Mouse (Mus musculus) cerebellum, adult 18-20 months (tissue): ENCODE data around the gene Itk.
A peak's percentile ranks its signal among the peaks of the same experiment; 100 is the strongest.

ENCODE experiments used
- DNase-seq, 2 experiments: peaks; one replicate each; pipeline ENCODE4 v3.0.0; 2021

Itk gene

DNA sequence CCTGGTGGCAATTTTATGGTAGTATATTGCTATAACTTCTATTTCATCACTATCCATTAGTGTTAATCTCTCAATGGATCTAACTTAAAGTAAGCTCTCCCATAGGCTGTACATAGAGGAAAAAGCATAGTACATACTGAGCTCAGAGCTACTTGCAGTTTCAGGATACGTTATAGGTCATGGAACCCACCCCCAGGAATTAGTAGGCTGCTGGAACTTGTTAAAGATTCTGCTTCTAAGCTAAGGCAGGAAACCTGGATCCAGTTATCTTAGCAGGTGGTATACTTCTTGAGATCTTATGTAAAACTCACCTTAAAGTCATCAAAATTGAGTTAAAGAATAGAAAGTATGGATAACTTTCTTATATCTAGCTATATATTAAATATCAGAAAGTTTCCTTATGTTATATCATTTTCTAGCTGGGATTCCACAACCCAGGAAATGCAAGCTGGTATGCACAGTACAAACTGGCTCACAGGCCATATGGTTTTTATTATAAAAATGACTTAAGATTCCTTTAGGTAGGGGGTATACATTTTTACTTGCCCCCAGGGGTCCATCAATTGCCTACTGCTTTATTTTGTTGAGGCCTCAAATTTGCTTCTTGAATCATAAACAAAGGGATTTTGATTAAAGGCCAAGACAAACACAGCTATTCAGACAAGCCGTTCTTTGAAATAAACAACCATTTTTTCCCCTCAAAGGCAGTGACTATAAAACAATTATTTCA lies 39.5 kb downstream of the Itk start:
- DNase-seq = no peak

DNA sequence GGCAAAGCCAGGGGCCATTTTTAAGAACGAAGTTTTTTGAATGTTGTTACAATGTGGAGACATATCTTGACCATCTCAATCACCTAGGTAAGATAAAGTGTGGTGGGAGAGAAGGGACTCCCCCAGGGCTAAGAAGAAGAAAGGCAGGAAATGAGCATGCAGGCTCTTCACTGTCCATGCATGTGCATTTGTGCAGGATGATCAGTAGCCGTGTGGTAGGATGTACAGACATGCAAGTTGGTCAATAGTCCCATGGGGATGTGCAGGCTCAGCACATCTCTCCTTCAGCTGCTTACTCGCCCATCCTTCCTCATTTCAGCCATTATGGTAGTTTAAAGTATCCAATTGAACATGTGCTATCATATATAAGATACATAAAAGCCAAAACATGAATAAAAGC lies 40.9 kb downstream of the Itk start:
- DNase-seq = no peak

DNA sequence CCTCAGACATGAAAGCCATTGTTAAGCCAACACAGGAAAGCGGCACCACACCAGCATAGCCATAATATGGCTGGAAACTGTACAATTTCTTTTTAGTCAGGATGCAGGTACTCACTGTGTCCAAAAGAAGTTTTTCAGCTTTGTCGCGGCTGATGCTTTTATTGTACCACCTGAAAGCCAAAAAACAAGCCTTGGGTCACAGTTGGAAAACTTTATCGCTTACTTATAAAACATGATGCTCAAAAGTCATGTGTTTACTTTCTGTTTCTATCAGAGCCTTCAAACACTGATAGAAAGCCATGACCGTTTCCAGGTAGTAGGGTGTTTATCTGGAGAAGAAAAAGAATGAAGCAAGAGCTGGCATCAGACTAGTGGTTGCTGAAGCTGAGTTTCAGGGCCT lies 41.6 kb downstream of the Itk start:
- DNase-seq = no peak

DNA sequence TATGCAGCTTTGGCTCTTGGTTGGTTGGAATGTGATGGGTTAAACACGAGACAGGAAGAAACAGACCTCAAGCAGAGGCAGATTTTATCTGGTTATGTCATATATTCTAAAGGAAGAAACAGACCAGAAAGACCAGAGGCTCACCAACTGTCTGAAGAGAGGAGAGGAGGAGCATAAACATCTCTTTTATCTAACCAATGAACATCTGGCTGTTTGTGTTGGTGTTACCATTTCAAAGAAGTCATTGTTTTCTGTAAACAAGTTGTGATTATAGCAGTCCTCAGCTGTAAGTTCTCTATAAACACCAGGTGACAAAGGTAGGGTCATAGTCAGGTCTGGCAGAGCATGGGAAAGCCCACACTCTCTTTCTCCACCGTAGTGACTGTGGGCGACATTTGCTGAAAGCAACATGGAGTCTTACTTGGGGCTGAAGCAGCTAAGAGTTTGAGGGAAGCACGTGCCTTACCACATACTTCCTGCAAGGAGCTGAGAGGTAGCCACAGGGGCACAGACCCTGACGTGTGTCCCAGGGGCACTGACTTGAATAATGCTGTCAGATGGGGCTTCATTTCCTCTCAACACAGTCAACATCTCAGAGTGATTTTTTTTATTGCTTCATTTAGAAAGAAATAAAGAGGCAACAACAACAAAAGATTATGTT lies 45.3 kb downstream of the Itk start:
- DNase-seq = no peak

DNA sequence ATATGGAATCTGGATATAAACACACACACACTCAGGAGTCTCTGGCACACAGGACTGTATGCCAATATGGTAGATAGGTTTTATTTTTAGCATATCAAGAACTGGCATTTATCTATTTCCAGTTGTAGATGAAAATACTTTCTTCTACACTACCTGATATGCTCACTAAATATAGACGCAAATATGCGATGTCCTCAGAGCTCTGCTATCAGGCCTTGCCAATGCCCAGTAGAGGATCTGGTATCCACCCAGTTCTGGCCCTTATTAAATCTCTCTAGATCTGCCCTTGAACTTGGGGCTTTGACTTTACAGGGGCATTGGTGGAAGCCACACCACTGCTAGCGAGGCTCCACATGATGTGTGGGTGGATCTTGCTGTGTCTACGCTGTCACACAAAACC lies 47.4 kb downstream of the Itk start:
- no peak for DNase-seq

DNA sequence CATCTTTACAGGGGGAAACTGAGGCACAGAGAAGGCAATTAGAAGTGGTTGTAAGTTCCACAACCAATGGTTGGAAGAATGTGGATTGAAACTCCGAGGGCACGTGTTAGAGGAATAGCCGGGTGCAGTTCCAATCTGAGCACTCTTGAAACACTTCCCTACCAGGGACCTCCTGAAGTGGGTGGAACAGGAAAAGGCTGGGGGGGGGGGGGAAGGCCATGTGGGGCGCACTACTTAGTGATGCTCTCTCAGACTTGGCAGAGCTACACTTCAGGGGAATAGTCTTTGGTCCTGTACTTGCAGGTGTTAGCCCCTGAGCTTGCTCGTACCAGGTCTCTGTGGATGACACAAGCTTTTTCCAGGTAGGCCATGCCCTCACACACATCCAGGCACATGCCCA lies 53.3 kb downstream of the Itk start:
- DNase-seq = no peak

DNA sequence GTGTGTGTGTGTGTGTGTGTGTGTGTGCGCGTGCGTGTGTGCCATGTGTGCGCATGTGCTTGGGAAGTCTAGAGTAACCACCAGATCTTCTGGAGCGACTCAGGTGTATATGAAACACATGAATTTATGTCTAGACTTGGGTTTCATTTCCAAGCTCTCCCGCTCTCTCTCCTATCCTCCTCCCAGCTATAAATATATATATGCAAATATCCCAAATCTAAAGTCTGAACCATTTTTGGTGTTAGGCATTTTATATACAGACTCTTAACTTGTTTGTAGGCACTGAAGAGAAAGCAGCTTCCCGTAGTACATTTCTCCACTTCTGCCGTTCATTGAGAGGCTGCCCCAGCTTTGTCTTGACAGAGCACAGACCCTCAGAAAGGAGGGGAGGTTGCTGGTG lies 57.1 kb downstream of the Itk start:
- no peak for DNase-seq

DNA sequence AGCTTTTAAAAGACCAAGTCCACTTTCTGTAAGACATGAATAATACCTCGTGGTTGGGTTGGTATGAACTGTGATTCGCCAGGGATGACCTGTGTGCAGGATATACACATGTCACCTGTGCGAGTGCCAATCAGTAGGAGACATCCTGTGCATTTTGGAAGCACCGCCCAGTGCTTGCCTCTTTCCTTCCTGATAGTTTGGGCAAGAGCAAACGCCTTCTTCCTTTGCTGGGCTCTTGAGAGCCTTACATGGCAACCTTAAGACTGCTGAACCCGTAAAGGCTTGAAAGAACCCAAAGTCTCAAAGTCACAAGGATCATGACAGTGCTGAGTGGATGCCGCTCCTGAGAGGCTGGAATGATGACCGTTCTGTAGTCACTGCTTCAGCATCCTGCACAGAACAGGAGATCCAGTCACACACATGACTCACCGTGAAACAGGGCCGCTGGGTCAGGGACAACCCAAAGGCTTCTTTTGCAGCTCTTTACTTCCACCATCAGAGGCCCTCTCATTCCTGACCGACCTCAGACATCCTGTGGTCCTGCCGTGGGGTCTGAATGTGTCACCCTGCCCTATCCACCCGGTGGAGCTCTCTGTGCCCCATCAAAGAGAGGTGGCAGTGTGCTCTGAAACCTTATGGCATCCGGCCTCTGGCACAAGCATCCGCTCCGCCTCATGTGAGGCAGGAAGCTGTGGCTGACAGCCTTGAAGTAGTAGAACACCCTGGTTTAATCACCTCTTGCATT lies 62.9 kb downstream of the Itk start:
- no peak for DNase-seq

DNA sequence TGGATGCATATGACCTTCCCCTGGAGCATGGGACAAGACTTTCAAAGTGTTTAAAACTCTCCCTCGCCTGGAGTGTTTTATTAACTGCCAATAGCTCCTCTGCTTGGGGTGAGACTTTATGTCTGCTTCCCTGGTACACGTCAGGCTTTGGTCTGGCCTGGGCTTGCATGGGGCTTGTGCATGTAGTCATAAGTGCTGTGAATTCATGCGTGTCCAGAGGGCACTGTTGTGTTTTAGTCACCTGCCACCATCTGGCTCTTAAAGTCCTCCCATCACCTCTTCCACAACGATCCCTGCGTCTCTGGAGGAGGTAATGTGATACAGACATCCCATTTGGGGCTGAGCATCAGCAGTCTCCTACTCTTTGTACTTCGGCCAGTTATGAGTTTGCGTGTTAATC lies 67.8 kb downstream of the Itk start:
- no peak for DNase-seq

DNA sequence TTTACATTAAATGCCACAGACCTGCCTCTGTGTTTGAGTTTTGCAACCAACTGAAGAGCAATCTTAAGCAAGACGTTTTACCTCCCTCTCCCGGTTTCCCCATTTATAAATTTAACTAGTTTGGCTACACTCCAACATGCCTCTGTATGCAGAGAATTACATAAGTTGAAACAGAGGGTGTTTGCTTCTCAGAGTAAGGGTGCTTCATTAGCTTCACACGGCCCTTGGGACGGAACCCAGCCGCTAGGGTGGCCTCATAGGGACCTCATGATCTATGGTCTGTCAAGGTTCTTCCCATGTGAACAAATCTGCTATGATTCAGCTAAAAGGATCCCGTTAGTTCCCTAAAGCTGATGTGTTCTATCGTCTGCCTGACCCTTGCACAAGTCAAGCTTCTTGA lies 74.8 kb downstream of the Itk start:
- peak in 1 of 2 experiments; percentile 3 for DNase-seq

DNA sequence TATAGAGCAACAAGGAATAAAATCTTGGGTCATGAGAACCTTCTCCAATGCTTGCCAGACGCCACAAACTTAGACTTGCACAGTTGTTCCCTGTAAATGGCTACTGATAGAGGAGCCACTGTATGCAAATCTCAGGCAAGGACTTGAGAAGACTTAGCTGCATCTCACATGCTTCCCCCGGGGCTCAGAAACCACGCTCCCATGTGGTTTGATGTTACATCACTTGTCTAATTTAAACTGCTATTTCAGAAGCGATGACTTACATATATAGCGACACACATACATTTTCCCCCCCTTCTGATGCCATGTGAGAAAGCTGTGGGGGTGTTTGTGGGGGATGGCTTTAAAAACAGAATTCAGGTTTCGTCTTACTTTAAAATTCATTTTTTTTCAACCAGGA lies 75.5 kb downstream of the Itk start:
- peak in 1 of 2 experiments; percentile 4 for DNase-seq

DNA sequence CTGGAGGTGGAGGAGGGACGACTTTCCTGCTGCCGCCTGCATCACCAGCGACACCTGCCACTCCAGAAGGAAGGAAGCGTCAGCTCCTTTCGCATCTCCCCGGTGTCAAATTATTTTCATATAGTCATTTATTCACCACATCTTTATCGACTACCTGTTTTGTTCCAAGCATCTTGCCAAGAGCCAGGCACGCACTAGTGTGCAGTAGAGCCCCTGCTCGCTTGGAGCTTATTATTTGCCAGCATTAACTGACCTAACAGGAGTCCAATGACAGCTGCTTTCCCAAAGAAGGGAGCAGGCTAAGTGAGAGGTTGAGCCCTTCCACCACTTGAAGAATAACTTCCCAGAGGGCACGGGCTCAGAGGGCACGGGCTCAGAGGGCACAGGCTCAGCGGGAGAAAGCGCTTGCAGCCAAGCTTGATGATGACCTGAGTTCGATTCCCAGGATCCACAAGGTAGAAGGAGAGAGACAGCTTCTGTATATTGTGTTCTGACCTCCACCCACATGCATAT lies 76.7 kb downstream of the Itk start, which contains the start of gene Cyfip2:
TSS of gene Cyfip2 (minus strand) at position 337 of the 513 bp plus-strand sequence.
- peak in 1 of 2 experiments; percentile 45 for DNase-seq

DNA sequence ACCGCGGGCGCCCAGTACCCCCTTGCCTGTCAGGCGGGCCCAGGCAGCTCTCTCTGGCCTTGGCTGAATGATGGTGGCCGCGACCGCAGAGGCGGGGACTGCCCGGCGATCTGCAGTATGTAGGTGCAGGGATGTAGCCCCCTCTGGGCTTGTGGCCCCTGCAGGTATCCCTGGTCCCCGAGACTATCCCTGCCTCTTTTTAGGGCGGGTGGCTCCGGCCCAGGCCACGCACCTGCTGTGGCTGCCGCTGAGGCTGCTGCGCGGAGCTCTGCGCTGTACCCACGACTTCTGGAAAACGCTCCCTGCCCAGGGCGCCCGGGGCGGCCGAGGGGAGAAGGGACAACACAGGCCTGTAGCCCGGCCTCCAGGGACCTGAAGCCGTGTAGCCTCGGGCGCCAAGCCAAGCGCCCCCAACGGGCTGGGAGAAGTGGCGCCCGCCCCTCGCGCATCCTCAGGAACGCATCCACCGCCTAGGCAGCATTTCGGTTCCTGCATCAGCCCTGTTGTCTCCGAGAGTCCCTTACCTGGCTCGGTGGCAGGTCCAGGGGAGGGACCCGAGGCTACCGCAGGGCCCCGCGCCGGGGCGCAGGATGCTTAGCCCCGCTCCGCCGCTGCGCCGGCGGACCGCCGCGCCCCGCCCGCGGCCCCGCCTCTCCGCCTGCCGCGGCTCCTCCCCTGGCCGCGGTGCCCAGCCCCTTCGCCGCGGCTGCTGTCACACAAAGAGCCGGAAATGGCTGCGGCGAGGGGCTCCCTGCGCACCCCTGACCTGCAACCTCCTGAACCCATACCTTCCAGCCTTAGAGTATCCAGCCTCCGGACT lies 77.4 kb downstream of the Itk start:
- peak; percentile 66 to 83 for DNase-seq

DNA sequence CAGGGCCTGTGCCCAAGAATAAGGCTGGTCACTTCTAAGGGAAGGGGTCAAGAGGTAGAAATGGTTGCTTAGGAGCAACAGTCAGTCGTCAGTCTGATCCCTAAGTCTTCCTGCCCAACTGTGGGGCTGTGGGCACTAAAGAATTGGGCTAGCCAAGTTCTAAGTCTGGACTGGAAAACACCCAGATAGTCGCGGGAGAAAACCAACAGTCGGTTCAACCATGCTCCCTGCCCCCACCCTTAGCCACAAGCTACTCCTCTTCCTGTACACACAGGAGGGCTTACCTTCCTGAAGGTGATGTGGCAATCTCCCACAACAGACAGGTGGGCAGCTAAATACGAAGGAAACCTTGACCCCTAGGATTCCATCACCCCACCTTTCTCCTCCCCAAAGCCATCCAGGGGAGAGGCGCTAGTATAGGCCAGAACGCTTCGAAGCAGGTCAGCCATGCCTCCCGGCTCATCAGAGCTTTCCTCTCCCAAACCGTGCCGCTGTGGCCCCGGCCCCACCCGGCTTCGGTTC lies 78.1 kb downstream of the Itk start:
- peak; percentile 67 to 68 for DNase-seq

DNA sequence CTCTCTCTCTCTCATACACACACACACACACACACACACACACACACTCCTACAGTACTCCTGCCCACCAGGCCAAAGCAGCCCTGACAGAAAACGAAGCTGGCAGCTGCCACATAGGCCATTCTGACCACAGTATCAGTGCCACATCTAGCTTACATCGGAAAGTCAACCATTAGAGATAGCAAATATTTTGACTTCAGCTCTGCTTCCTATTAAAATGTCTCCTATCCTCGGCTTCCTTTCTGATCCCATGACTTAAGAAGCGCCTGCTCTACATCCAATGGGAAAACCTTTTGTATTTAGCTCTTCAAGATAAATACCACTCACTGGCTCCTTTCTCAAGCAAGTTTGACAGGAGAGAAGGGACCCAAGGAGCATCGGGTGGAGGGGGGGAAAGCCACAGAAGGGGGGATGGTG lies 78.7 kb downstream of the Itk start:
- DNase-seq = no peak

DNA sequence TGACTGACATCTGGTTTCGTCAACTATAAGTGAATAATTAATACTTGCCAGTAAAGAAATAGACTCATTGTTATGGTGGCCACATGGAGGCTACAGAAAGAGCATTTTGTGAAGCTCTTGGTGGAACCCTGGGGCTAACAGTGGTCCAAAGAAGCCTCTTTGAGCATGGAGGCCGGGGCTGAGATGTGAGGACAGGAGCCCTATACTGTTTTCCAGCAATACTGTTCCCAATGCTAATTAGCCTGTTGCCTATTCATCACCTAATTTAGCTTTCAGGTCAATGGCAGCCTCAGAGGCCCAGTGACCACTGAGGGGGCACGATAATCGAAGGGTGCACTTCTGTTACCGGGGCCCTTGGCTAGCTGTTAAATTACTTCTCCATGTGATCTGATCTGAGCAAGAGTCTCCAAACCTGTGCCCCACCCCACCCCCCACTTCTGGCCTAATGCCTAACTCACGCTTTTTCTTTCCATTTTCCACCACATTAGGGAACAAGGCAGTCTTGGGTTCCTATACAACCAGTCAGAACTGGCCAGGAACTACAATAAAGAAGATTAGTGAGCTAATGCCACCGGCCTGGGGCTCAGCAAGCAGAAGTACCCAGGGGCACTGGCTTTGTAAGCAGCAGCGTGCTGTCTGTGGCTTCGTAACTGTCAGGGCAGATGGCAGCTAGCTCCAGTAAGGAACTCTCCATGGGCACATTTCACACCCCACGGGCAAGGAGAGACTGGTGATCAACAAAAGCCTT lies 79.3 kb downstream of the Itk start:
- peak; percentile 64 to 67 for DNase-seq

DNA sequence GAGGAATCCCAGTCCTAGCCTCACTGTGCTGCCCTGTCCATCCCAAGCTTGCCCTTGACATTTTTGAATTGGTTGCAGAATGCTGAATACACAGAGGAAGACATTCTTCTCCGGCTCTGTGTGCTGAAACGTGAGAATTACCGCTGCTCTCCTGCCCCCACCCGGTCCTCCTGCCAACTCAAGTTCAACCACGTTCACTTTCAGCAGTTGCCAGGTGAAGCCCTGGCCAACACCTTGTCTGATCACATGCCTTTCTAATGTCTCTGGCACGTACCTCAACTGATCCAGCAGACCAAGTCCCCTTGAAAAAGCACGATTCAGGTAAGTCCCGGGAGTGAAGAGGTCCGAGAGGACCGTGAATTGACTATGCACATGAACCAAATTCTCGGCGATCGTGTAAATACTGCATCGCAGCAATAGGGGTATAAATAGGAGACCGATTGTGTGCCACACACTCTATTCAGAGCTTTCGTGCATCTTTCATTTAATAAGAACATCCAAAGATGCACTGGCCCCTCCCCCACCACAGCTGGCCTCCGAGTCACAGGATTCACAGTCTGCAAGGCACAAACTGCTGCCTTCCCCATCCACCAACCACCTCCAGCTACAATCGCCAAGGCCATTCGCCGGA lies 80.1 kb downstream of the Itk start:
- DNase-seq = peak; percentile 67 to 71

DNA sequence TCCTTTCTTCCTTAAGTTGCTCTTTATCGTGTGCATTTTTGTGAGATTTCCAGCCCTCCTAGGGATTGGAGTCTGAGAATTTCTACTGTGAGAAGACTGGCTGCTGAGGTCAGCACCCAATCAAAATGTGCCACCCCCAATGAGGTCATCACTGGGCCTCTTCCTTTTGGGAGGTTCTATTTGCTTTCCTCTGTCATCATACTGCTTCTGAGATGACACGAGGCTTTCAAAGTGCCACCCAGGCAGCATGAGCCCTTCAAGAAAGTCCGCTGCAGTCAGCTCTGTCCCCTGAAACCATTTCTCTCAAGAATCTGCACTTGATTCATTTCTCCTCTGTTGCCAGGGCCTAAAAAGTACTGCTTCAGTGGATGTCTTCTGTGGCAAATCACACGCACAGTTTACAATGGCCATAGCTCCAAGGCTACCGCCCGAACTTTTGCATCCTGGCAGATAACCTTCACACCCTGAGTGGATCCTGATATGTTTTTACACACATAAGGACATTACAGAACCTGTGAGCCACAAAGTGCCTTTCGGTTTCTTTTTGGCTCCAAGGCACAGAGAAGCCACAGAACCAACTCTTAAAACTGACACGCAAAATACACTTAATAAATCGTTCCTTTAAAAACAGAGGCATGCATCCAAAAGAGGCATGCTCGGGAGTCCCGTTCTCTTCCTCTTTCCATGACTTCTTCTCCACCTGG lies 80.9 kb downstream of the Itk start:
- peak in 1 of 2 experiments; percentile 27 for DNase-seq

DNA sequence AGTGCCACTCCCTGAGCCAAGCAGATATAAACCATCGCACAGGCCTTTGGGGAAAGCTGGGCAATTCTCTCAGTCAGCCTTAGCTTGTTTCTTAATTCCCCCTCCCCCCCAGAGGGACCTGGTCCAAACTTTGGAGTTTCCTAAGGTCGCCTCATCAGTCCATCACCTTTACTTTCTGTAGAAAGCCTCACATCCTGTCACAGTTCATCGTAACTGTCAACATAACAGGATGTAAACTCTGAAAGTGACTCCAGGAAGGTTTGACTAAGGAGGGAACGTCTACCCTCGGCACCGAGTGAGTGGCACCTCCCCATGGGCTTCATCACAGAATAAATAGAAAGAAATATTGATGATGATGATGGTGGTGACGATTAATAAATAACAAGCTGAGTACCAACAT lies 81.5 kb downstream of the Itk start:
- DNase-seq = peak in 1 of 2 experiments; percentile 5

DNA sequence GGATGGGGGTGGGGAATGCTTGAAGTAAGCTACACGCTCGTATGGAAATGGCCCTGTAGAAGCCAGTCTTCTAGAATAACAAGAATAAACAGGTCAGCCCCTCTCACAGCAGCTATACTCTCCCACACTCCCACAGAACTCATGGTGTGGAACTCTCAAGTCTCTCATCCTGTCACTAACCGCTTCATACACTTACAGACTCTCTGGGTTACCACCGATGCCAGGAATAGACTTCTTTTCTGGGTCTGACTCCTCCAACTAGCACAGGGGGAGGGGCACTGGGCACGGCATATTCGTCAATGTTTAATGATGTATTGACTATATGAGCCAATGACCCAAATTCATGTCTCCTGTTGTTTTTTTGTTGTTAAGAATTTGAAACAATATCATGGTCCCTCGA lies 82.5 kb downstream of the Itk start:
- DNase-seq = peak in 1 of 2 experiments; percentile 26
